Mouse (Mus musculus) liver, embryonic 11.5 days (tissue): ENCODE results near the gene Lmo4. TPM values are rescaled to one million over a fixed set of nuclear protein-coding genes. Genes with fewer than 3 reads are reported as not detected.

ENCODE experiments used
- ATAC-seq: fragments of 200-750 bp; cut with Nextera tagmentation; replicated peaks from 2 replicates; pipeline ENCODE4 v1.8.0; 2017; ENCODE audit warnings: moderate number of reproducible peaks, mild to moderate bottlenecking, moderate TSS enrichment, moderate library complexity; ENCODE audit not compliant: low FRiP score
- DNase-seq: peaks from one replicate; pipeline ENCODE4 v3.0.0-alpha.2; 2017; ENCODE audit warnings: low spot score
- H3K27ac ChIP-seq: fragments of 300-500 bp; sonication (generic); 2 replicates; pipeline ENCODE4 v1.5.1; 2014; ENCODE audit warnings: mild to moderate bottlenecking, low read depth, low read length, control low read depth
- H3K27me3 ChIP-seq: fragments of 300-500 bp; sonication (generic); replicated peaks from 2 replicates; pipeline ENCODE4 v1.6.1; 2014; ENCODE audit warnings: low read length, mixed read lengths; ENCODE audit not compliant: control insufficient read depth, insufficient read depth
- H3K36me3 ChIP-seq: fragments of 300-500 bp; sonication (generic); 2 replicates; pipeline ENCODE4 v1.6.1; 2014; ENCODE audit warnings: mild to moderate bottlenecking, low read length, moderate library complexity, mixed read lengths; ENCODE audit not compliant: control insufficient read depth, insufficient read depth
- H3K4me1 ChIP-seq: fragments of 300-500 bp; sonication (generic); replicated peaks from 2 replicates; pipeline ENCODE4 v1.6.1; 2014; ENCODE audit warnings: low read length, mixed read lengths; ENCODE audit not compliant: control insufficient read depth, insufficient read depth
- H3K4me2 ChIP-seq: fragments of 300-500 bp; sonication (generic); 2 replicates; pipeline ENCODE4 v1.6.1; 2014; ENCODE audit warnings: mild to moderate bottlenecking, control low read depth, moderate library complexity
- H3K4me3 ChIP-seq: fragments of 300-500 bp; sonication (generic); 2 replicates; pipeline ENCODE4 v1.5.1; 2014; ENCODE audit warnings: low read depth, low read length, control low read depth
- H3K9ac ChIP-seq: fragments of 300-500 bp; sonication (generic); 2 replicates; pipeline ENCODE4 v1.6.1; 2014; ENCODE audit warnings: low read depth, low read length, control low read depth
- H3K9me3 ChIP-seq: fragments of 300-500 bp; sonication (generic); 2 replicates; pipeline ENCODE4 v1.6.1; 2016; ENCODE audit warnings: low read length, inconsistent platforms, mixed read lengths; ENCODE audit not compliant: control insufficient read depth
- WGBS: fragments of 180-500 bp; shearing (Covaris S2); extraction: QIAGEN DNeasy Blood & Tissue Kit; methylation state at CpG from one replicate; pipeline ENCODE4 v1.1.7; 2014; 5-methylcytosine and 5-hydroxymethylcytosine counted together
- polyA plus RNA-seq: library from polyadenylated mRNA; unstranded; fragments of >200 nt; fragmentation: Nextera tagmentation; extraction: Ambion mirVana; gene quantifications from 2 replicates; pipeline ENCODE4 v1.2.1, GENCODE M21; 2014

Lmo4 gene
- polyA plus RNA-seq, 1 experiment from 2014 or later: 43.4 TPM

DNA sequence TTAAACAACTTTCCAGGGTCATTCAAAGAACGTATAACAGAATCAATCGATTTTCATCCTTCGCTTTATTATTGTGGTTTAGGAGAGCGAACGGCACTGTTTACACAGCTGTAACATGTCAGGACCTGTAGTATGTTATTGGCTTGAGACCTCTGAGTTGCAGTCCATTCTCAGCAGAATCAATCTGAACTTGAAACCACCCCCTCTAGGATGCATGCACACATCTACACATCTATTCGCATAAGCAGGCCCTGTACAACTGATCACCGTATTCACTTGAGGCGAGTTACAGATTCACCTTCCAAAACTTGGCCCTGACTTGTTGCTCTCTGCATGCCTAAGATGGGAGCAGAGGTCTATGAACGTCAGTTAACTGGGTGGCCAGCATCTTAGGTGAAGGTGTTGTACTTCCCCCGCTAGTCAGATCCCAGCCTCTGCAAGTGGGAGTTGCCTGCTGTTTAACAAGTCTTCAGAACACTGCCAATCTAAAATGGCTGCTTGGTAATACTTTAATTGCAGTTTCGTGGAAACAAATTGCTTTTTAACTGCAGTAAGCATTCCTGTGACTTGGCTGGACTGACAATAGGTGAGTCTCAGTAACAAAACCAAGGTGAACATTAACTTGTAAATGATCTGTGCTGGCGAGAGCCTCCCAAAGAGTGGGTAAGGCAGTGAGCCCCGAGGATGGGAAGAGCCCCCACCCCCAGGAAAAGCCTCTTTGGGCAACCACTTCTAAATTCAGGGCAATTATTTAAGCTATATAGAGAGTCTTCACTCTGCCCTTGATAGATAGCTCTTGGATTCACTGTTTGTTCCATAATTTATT is 19.5 kb downstream of the Lmo4 start:
- H3K27ac ChIP-seq: no peak overlapping the region
- no peaks in the 10 kb centered on the region for H3K9me3 ChIP-seq
- H3K4me3 ChIP-seq: no peak overlapping the region
- no peaks in the 10 kb centered on the region for H3K27me3 ChIP-seq
- WGBS: 76% methylated on average over 13 of the region's 13 CpGs
- H3K4me1 ChIP-seq: no peaks in the 10 kb centered on the region
- DNase-seq (no peak), ATAC-seq (no peak)
- peaks cover 17% of the 10 kb centered on the region; the same call in 1 of the 2 replicates for H3K36me3 ChIP-seq
- no peak overlapping the region for H3K9ac ChIP-seq
- H3K4me2 ChIP-seq: no peak overlapping the region

- H3K4me2 ChIP-seq: no peak overlapping the region
- DNase-seq (no peak), ATAC-seq (no peak)
- H3K36me3 ChIP-seq: peaks cover 12% of the 10 kb centered on the region; the same call in 1 of the 2 replicates
- H3K27ac ChIP-seq: no peak overlapping the region
- H3K4me3 ChIP-seq: no peak overlapping the region
- 82% methylated on average over 4 of the region's 4 CpGs for WGBS
- no peak overlapping the region for H3K9ac ChIP-seq
- H3K9me3 ChIP-seq: no peaks in the 10 kb centered on the region
- H3K27me3 ChIP-seq: no peaks in the 10 kb centered on the region
- H3K4me1 ChIP-seq: no peaks in the 10 kb centered on the region
Measured at GRCm38 (mm10) chr3:144184918-144185317, 20.1 kb downstream of the Lmo4 start.

GRCm38 (mm10) chr3:144182229-144182628 is 22.8 kb downstream of the Lmo4 start:
- WGBS: 67% methylated on average over 6 of the region's 6 CpGs
- no peaks in the 10 kb centered on the region for H3K36me3 ChIP-seq
- H3K4me3 ChIP-seq: no peak overlapping the region
- ATAC-seq (no peak), DNase-seq (no peak)
- no peak overlapping the region for H3K4me2 ChIP-seq
- no peaks in the 10 kb centered on the region for H3K27me3 ChIP-seq
- no peak overlapping the region for H3K27ac ChIP-seq
- H3K4me1 ChIP-seq: no peaks in the 10 kb centered on the region
- H3K9ac ChIP-seq: no peak overlapping the region
- H3K9me3 ChIP-seq: no peaks in the 10 kb centered on the region

- H3K9ac ChIP-seq: no peak overlapping the region
- no peak overlapping the region for H3K4me2 ChIP-seq
- H3K27me3 ChIP-seq: no peaks in the 10 kb centered on the region
- H3K36me3 ChIP-seq: no peaks in the 10 kb centered on the region
- WGBS: 65% methylated on average over 3 of the region's 3 CpGs
- H3K4me3 ChIP-seq: no peak overlapping the region
- no peak overlapping the region for H3K27ac ChIP-seq
- DNase-seq (no peak), ATAC-seq (no peak)
- H3K4me1 ChIP-seq: no peaks in the 10 kb centered on the region
- H3K9me3 ChIP-seq: no peaks in the 10 kb centered on the region
Measured at GRCm38 (mm10) chr3:144178937-144179336, 26.1 kb downstream of the Lmo4 start.

DNA sequence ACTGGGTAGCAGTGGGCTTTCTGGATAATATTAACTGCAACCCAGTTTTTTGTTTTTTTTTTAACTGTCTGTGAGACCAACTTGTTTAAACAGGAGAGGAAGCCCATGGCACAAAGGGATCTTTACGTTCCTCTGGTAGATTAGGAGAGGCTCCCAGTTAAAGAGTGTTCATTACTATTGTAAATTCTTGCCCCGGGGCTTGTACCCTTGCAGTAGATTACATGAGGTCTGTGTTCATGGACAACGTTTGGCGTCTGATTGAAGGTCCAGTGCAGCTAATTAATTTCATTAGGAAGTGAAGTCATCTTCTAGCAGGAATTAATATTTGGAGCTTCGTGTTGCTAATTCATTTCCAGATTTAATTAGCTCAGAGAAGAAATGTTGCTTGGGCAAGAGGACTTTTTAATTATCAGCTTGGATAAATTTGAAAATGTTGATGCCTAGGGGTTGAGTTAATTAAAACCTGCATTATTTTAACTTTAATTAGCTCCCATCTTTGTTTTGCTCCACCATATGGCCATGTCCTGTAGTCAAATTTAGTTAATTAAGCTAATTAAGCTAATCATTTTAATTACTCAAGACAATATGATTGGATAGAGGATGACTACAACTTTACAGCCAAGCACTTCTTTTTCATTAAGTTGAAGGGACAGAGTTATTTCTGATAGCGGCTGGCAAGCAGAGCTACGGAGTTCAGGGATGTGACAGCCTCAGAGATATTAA is 31.0 kb downstream of the Lmo4 start:
- Histone ChIP-seq H3K4me3 (no peak overlapping the region), H3K27me3 (no peaks in the 10 kb centered on the region), H3K9ac (no peak overlapping the region), H3K36me3 (no peaks in the 10 kb centered on the region), H3K27ac (no peak overlapping the region), H3K4me1 (no peaks in the 10 kb centered on the region), H3K4me2 (no peak overlapping the region), H3K9me3 (no peaks in the 10 kb centered on the region)
- ATAC-seq (no peak), DNase-seq (no peak)
- WGBS: 67% methylated on average over 7 of the region's 7 CpGs

DNA sequence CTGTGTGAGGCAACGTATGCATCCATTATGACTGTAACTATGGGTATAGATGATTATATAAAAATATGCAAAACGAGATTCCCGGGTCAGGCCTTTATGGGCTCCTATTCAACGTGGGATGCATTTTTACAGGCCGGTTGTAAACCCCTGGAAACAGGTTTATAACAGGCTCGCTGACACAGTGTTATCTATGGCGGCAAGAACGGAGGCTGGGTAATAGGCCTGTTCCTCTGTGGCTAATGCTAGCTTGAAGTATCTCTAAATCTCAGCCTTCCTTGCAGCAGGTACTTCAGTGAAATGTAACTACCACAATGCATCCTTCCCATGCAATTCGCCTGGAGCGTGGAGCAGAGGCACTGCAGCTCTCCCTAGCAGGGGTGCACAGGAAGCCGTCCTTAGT is 31.9 kb downstream of the Lmo4 start:
- H3K27ac ChIP-seq: no peak overlapping the region
- H3K4me2 ChIP-seq: no peak overlapping the region
- 85% methylated on average over 11 of the region's 11 CpGs for WGBS
- no peaks in the 10 kb centered on the region for H3K27me3 ChIP-seq
- no peaks in the 10 kb centered on the region for H3K36me3 ChIP-seq
- H3K9ac ChIP-seq: no peak overlapping the region
- no peak for ATAC-seq
- H3K4me3 ChIP-seq: no peak overlapping the region
- DNase-seq: no peak
- H3K9me3 ChIP-seq: no peaks in the 10 kb centered on the region
- H3K4me1 ChIP-seq: no peaks in the 10 kb centered on the region

DNA sequence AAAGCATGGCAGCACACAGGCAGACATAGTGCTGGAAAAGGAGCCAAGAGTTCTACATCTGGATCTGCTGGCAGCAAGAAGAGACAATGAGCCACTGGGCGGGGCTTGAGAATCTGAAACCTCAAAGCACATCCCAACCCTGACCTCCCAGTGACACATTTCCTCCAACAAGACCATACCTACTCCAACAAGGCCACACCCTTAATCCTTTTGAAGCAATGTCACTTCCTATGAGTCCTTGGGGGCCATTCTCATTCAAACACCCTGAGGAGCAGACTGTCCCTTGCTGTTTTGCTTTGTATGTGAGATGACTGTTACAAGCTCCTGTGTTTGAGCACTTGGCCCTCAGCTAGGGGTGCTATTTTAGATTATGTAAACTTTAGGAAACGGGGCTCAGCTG is 33.3 kb downstream of the Lmo4 start:
- Histone ChIP-seq H3K27ac (no peak overlapping the region), H3K4me2 (no peak overlapping the region), H3K9ac (no peak overlapping the region), H3K36me3 (no peaks in the 10 kb centered on the region), H3K4me3 (no peak overlapping the region), H3K27me3 (no peaks in the 10 kb centered on the region), H3K4me1 (no peaks in the 10 kb centered on the region), H3K9me3 (no peaks in the 10 kb centered on the region)
- 57% methylated on average over 2 of the region's 2 CpGs for WGBS
- ATAC-seq (no peak), DNase-seq (no peak)

GRCm38 (mm10) chr3:144170539-144170938 is 34.5 kb downstream of the Lmo4 start:
- WGBS: 50% methylated on average over 2 of the region's 2 CpGs
- H3K36me3 ChIP-seq: no peaks in the 10 kb centered on the region
- H3K4me1 ChIP-seq: no peaks in the 10 kb centered on the region
- no peak overlapping the region for H3K4me3 ChIP-seq
- H3K27ac ChIP-seq: no peak overlapping the region
- ATAC-seq (no peak), DNase-seq (no peak)
- no peaks in the 10 kb centered on the region for H3K27me3 ChIP-seq
- H3K9me3 ChIP-seq: no peaks in the 10 kb centered on the region
- no peak overlapping the region for H3K4me2 ChIP-seq
- H3K9ac ChIP-seq: no peak overlapping the region
